Mouse (Mus musculus) cerebellum, postnatal 14 days (tissue): ENCODE measurements around the gene Gpcpd1.

ENCODE experiments used
- DNase-seq, 2 experiments: peaks; one replicate each; pipeline ENCODE4 v3.0.0; 2021; ENCODE audit warnings: mixed read lengths in 2 of 2

Gpcpd1 gene

GRCm38 (mm10) chr2:132584191-132584590 lies 3.3 kb downstream of the Gpcpd1 start:
- no peak for DNase-seq

GRCm38 (mm10) chr2:132583126-132583525 lies 4.4 kb downstream of the Gpcpd1 start:
- no peak for DNase-seq

- peak; percentile 80 to 86 for DNase-seq
Measured at GRCm38 (mm10) chr2:132582227-132582626, 5.3 kb downstream of the Gpcpd1 start.

- DNase-seq: no peak
Measured at GRCm38 (mm10) chr2:132579689-132580088, 7.8 kb downstream of the Gpcpd1 start.

- no peak for DNase-seq
Measured at GRCm38 (mm10) chr2:132578711-132579110, 8.8 kb downstream of the Gpcpd1 start.

- DNase-seq: peak; percentile 98 to 99
Measured at GRCm38 (mm10) chr2:132578059-132578458, 9.5 kb downstream of the Gpcpd1 start.

GRCm38 (mm10) chr2:132577431-132577981 lies 10.0 kb downstream of the Gpcpd1 start:
- DNase-seq: peak; percentile 76 to 81

GRCm38 (mm10) chr2:132576522-132577135 lies 10.9 kb downstream of the Gpcpd1 start:
- no peak for DNase-seq

- peak; percentile 63 to 73 for DNase-seq
Measured at GRCm38 (mm10) chr2:132575759-132576439, 11.6 kb downstream of the Gpcpd1 start.

GRCm38 (mm10) chr2:132575256-132575655 lies 12.3 kb downstream of the Gpcpd1 start:
- no peak for DNase-seq

GRCm38 (mm10) chr2:132573280-132573679 lies 14.2 kb downstream of the Gpcpd1 start:
- DNase-seq: no peak

- no peak for DNase-seq
Measured at GRCm38 (mm10) chr2:132572651-132573050, 14.9 kb downstream of the Gpcpd1 start.

- DNase-seq: no peak
Measured at GRCm38 (mm10) chr2:132571301-132571700, 16.2 kb downstream of the Gpcpd1 start.

- DNase-seq: no peak
Measured at GRCm38 (mm10) chr2:132570869-132571268, 16.7 kb downstream of the Gpcpd1 start.

- DNase-seq: no peak
Measured at GRCm38 (mm10) chr2:132569686-132570085, 17.8 kb downstream of the Gpcpd1 start.

GRCm38 (mm10) chr2:132567414-132567813 lies 20.1 kb downstream of the Gpcpd1 start:
- DNase-seq: no peak

- no peak for DNase-seq
Measured at GRCm38 (mm10) chr2:132561860-132562259, 25.7 kb downstream of the Gpcpd1 start.

GRCm38 (mm10) chr2:132527864-132528263 lies 59.7 kb downstream of the Gpcpd1 start:
- DNase-seq: no peak

GRCm38 (mm10) chr2:132526894-132527532 lies 60.5 kb downstream of the Gpcpd1 start:
- DNase-seq: peak; percentile 53 to 62

- no peak for DNase-seq
Measured at GRCm38 (mm10) chr2:132526110-132526509, 61.4 kb downstream of the Gpcpd1 start.

- DNase-seq: no peak
Measured at GRCm38 (mm10) chr2:132518021-132518901, 69.3 kb downstream of the Gpcpd1 start.

GRCm38 (mm10) chr2:132517194-132517836 lies 70.2 kb downstream of the Gpcpd1 start:
- DNase-seq: no peak
